Mouse (Mus musculus): ENCODE measurements at regions not wholly inside any gene's neighbourhood (a gene's known extent, or its start where the extent isn't known, plus 50 kb on each side); places are given as distances from the start of the nearest gene placed in this dataset.

DNA sequence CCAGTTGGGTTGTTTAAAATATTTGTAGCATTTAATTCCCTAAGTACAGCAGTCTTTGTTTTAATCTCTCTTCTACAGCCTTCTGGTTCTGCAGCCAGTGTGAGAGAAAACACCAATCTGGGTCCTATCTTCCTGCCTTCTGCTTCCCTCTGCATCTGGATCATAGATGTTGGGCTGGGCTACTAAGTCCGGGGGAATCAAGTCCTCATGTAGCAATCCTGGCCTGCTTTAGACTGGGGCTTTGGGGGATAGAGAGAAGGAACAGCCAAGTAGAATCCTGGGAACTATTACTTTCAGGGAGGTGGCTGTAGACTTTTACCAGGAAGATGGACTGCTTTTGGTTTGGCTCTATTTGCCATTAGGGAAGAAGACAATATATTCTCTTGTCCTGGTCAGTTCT lies 205.5 kb upstream of the Rai2 start:
- TF ChIP-seq EP300 (IDR thresholded peaks at IDR 0.05) (no peak), CTCF (IDR thresholded peaks at IDR 0.05) (no peak)
